Mouse (Mus musculus) C2C12 (cell line): ENCODE measurements around the gene Znhit2.

Experiments
- CEBPB ChIP-seq: IDR thresholded peaks from one replicate; pipeline ENCODE4 v1.6.1; 2011; ENCODE audit warnings: low read depth, mild to moderate bottlenecking, control low read depth, moderate library complexity
- CTCF ChIP-seq: IDR thresholded peaks from one replicate; pipeline ENCODE4 v1.5.1; 2011; ENCODE audit not compliant: control insufficient read depth, insufficient read depth, insufficient read length
- USF1 ChIP-seq: IDR thresholded peaks from one replicate; pipeline ENCODE4 v1.6.1; 2011; ENCODE audit warnings: low read depth, mild to moderate bottlenecking, control low read depth, moderate library complexity

GRCm38 (mm10) chr19:6079983-6080480 is 19.0 kb downstream of the Znhit2 start, which contains the start of gene Tmem262:
- TF ChIP-seq CTCF (no peak), USF1 (no peak), CEBPB (no peak)
